Mouse (Mus musculus): ENCODE measurements around the gene Nkx2-2.

The Nkx2-2 gene

DNA sequence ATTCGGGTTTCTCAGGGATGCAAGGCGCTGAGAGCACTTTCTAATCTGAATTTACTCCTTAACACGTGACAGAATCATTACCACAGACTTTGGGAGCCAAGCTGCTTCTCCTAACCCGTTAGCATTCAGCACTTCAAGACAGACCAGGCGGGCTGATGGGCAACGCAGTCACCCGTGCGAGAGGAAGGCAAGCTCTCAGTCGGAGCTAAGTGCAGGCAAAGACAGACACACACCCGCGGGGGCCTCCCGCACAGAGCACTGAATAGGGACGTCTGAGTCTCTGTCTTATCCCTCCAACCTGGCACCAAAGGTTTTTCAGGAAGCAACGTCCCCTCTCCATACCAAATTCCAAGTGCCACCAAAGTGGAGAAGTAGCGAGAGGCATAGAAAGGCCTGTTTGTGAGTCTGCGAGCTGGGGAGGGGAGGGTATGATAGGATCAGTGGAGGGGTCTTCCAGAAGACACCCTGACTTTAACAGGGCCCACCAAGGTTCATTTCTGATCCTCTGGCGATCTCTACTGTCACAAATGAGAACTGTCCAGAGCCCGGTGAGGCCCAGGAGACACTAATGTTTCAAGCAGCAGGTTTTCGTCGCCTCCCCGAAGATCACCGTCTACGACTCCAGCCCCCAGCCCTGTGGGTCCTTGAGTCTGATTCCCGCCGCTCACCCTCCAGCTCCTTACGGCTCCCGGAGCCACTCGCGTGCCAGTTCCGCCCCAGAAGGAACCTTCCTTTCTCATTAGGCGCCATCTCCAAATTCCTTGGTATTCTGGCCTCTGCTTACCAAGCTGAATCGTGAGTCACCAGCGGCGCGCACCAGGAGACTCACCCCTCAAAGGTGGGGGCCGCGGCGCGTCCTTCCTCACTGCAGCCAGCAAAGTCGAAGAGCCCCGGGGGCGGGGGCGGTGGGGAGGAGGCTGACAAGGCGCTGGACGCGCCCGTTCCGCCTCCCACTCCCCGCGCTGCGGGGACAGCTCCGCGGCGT is at the start of gene Nkx2-2:
Nkx2-2 (minus strand) TSS at position 973 of the 985 bp plus-strand sequence.
- DNase-seq (ENCODE audit: low spot score): no peak

DNA sequence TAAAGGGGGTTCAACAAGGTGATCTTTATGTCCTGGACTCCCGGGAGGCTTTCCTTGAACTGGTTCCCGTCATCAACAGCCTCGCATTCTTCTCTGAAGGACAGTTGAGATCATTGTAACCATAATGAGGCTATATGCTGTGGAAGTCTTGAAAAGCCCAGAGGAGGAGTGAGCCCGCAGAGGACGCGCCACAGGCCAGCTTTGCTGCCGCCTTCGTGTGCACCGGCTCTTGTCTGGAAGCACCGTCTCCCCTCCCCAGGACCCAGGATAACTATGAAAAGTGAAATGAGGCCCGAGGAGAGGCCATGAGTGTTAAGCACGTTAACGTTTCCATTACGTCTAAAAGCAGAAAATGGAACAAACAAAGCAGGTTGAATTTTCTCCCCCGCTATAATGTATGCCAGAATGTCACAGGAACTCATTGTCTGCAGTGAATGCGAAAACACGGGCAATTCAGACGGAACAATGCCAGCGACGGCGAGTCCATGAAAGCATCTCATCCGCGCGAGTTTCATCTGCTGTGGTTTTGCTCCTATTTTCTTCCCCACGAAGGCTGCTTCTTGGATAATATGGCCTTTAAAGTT is 41.8 kb upstream of the Nkx2-2 start:
- no peak for DNase-seq (ENCODE audit: low spot score)

DNA sequence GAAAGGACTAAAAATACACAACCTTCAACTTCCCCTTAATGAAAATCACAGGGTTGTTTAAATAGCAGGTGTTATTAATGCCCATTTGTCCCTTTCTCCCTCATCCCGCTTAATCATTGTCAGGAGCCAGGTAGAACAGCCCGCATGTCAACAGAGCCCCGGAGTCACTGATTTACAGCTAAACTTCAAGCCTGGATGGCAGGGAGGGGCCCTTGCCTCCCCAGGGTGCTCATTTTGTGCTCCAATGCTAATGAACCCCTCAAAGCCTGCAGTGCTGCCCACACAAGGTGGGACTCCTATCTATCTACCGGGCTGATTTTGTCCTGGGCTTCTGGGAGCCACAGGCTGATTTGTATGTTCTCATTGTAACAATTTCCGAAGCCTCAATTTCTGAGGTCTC is 37.1 kb upstream of the Nkx2-2 start:
- DNase-seq (ENCODE audit: low spot score): no peak

DNA sequence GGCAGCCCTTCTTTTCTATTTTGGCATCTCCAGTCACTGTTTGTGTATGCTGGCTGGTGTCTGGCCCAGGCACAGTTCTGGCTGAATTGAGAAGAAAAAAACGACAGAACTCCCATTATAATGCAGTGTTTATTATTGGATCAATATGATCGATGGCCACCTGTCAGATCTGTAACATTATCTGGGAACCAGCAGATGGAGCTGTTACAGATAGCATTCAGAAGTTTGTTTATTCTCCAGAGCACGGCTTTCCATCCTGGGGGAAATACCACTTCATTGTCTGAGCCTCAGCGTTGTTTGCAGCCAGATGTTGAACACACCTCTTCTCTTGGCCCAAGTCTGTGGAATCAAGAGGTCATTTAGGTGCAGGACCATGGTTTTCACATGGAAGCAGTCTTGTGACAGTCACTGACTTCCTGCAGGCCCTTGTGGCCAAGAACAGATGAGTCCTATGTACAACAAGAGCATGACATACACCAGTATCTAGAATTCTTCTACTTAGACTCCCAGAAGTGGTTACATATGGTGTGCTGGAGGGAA is 11.1 kb upstream of the Nkx2-2 start:
- no peak for DNase-seq (ENCODE audit: low spot score)

DNA sequence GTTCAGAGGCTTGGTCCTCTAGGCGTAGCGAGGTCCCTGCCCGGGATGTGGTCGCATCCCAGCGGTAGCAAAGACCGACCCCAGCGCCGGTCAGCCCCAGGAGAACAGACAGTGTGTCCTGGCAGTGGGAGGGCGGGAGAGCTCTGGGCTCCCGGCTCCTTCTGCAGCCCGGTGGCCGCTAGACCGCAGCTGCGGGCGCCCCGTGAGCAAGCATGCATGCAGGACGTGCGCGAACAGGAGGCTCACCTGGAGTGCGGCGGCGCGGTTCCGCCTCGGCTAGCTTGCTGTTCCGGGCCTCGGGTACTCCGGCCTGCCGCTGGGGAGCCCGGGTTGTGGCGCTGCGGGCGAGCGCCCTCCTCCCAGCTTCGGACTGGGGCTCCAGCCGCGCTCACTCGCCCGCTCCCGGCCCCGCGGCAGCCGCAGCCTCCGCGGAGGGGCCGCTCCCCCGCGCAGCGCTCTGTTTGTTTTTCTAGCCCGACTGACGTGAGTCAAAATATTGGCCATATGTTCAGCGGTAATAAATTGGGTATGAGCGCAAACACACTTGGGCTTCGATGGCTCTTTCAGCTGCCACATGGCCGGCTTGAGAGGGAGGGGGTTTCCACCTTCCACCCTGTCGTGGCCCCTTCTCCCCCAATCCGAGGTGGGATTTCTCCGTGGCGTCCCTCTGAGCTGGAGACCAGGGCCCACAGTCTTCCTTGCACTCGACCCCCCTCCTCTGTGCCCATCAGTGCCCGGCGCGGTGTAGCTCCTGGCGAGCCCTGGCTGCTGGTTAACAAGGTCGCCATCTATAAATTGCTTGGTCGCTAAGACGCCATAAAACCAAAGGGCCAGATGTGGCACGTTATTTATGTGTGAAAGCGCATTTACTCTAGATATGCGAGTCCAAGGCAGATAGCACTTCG is 920 bp upstream of the Nkx2-2 start:
- DNase-seq (ENCODE audit: low spot score): no peak

DNA sequence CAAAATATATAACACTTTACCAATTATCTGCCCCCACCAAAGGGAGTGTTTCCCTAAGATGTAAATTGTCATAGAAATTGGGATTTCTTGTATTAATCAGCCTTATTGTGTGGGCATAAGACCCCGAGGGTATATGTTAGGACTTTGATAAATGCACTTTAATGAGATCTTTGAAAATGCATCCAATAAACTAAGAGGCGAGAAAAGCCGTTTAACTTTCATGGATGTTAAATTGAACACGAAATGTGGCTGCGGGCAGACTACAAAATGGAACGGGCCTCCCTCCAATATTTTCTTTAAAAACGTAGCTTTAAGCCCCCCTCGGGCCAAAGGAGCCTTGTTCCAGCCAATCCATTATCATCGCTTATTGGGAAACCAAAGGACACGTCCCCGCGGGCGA is 1.3 kb downstream of the Nkx2-2 start:
- no peak for DNase-seq (ENCODE audit: low spot score)

DNA sequence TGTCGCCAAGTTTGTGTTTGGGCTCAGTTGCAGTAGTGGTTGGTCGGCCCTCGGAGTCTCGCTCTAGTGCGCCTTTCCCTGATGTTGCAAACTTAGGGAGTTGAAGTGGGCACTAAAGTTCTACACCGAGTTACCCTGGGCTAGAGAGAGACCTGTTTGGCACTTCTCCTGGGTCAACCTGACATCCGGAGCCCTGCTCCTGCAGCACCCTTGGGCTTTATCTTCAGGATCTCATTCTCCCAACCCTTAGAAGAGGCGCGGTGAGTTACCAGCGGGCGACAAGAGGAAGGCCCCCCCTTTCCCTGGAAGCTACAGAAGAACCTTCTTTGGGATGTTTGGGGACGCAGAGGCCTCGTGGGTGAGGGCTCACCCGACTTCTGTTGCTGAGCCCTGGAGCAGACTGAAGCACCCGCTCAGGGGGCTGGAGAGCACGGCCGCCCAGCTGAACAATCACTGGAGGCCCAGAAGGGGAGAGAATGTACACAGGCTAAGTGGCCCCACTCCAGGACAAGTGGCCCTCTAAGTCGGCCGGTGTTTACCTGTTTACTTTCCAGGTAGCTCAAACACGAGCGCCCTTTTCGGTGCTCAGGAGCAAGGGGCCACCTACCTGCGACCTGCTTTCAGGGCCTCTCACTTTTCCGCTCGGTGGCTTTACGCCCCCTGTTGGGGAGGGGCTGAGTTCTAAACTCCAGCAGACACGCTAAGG is 3.6 kb downstream of the Nkx2-2 start:
- DNase-seq (ENCODE audit: low spot score): no peak

DNA sequence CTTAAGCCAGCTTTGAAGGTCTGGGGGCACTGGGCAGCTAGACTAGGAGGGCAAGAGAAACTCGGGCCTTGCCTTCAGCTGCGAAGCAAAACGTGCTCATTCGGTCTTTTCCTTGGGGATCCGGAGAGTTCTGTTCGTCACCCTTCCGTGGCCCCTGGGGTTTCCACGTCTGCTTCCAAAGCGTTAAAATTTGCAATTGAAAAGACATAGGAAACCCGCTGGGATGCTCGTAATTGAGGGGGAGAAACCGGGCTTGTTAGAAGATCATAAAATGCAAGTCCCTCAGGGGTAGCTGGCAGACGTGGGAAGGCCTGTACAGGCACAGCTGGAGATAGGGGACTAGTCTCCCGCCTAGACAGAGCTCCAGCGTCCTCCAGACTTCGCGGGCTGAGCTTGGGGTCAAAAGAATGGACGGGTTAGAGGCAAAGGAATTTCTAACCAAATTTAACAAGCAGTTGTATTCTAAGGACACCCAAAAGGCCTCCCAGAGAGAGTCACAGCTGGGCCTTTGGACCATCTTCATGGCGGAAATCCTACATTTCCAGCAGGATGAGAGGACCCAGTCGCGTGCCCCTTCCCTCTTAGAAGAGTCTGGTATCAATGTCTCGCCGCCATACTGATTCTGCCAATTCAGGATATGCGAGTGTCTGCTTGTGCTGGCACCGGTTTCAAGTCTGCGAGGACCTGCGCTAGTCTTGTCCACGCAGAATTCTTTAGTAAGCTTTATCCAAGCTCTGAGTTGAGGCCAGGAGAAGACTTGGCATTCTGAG is 4.3 kb downstream of the Nkx2-2 start:
- DNase-seq (ENCODE audit: low spot score): no peak

DNA sequence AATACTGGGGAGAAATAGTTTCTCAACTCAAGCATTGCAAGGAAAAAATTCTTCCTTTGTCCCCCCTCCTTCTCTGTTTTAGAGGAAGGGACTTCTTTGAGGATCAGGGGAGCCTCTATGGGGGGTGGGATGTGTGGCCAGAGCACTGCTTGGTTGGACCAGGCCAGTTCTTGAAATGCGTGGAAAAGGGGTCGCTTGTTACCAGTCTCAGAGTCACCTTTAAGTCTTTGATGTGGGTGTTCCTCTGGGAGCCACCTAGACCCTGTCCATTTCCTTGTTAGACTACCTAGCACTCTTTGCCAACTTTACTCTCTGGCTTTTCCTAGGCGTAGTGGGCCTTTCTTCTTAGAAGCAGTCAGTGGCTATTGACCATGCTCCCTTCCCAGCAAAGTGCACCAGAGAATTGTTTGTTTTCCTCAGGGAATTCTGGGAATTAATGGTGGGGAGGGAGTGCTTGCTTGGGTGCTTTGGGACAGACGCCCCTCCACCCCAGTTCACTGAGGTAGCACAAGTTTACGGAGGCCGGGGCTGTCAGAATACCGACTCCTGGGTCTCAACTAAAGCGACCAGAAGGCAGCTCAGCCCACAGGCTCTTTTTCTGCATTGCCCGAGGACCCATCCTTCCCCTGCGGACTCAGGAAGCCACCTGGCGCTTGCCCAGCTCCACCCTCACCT is 5.0 kb downstream of the Nkx2-2 start:
- DNase-seq (ENCODE audit: low spot score): no peak

DNA sequence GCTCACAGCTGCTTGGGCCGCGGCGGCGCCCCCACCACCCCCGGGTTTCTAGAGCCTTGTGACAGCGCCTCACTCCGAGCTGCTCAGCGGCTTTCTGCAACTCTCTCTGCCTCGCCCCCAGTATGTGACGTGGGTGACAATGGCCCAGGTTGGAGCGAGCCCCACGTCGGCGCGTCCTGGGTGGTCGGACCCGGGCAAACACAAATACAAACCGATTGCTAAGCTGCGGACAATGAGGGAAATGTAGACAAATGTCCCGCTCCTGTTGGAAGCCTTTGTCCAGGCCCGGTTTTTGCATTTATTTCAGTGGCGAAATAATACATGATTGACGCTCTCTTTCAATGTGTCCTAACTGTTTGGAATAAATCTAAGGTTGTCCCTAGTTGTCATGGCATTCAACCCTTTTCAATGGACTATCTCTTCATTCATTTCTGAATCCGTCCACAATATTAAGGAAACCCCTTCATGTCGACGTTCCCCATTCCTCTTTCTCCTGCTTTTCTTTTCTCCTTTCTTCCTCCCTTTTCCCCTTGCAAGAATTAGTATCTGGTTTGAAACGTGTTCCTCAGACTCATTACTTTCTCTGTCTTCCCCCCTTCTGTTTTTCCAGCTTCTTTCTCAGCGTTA is 5.9 kb downstream of the Nkx2-2 start:
- DNase-seq (ENCODE audit: low spot score): no peak

DNA sequence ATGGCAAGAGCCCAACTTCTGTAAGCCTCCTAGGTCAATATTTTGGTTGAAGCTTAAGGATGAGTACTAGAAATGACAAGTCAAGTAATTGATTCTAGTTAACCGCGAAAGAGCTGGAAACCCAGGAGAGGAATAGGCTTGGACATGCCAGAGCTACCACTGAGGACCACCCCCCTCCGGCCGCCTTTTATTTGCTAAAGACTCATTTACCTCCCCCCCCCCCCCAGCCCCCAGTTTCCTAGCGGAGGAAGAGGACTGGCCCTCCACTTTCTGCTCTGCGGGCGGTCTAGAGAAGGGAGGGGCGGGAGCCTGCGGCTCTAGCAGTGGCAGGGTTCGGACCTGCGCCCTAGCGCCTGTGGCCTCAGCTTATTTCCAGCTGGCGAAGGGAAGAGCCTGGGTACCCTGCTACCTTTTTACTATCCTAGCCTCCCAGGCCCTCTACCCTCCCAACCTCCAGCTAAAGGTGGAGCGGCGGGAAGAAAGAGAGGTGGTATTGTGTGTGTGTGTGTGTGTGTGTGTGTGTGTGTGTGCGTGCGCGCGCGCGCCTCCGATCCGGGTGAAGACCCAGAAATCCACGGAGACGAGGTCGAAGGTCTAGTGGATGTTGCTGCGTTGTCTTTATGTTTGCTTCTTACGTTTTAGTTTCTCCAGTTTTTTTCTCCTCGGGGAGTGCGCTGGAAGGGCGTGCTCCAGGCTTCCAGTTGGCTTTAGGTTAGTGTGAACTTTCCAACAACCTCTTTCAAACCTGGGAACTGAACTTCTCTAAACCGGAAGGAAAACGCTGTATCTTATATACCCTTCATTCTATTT is 6.8 kb downstream of the Nkx2-2 start:
- no peak for DNase-seq (ENCODE audit: low spot score)

DNA sequence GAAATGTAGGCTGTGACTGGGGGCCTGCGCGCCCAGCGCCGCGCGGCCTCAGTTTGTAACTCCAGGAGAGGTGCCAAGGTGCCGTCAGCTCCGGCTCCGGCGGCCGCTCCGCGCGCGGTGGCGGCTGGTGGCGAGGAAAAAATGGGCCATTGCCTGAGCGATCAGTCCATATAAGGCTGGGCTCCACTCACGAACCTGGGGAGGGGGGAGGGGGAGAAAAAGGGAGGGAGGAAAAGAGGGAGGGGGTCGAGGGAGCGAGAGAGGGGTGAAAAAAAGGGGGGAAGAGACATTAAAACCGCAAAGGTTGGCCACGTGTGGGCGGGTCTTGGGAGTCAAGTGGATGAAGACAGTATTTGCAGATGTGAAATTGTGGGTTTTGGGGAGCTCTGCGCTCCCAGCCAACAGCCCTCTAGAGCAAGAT is 7.8 kb downstream of the Nkx2-2 start:
- no peak for DNase-seq (ENCODE audit: low spot score)

DNA sequence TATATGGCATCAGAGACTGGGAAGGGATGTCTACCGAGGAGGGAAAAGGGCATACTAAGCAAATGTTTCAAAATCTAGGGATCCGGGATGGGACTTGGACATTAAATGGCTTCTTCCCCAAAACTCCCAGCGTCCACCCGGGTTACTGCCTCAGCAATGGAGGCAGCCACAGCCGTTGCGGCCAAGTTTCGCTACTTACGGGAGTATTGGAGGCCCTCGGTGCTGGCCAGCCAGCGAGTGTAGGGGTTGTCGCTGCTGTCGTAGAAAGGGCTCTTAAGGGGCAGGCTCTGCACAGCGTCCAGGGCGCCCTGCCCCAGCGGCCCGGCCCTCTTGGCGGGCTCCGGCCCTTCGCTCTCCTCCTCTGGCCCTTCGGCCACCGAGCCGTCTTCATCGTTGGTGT is 8.5 kb downstream of the Nkx2-2 start:
- DNase-seq (ENCODE audit: low spot score): no peak

DNA sequence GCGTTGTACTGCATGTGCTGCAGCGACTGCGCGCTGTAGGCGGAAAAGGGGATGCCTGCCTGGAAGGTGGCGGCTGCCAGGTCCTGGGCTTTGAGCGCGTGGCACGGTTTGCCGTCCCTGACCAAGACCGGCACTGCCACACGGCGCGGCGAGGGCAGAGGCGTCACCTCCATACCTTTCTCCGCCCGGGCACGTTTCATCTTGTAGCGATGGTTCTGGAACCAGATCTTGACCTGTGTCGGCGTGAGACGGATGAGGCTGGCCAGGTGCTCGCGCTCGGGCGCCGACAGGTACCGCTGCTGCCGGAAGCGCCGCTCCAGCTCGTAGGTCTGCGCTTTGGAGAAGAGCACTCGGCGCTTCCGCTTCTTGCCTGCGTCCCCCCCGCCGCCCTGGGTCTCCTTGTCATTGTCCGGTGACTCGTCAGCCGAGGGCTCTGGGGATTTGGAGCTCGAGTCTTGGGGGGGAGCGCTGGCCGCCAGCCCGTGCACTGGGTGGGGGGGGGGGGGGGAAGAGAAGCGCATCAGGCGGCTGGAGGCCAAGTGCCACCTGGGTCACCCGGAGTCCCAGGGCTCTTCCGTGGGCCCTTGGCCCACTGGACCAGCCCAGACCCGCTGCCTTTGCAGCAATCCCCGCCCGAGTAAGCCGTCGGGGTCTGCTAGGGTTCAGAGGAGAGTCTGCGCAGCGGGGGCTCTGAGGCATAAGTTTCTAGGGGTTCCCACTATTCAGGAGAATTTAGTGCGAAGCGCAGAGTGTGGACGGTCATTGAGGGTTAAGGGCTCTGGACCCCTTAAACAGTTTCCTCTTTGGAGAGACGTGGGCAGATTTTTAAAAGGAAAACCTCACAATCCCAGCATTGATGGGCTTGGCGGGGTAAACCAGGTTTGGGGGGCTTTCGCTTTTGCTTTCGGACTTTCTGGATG is 9.7 kb downstream of the Nkx2-2 start:
- DNase-seq (ENCODE audit: low spot score): no peak

DNA sequence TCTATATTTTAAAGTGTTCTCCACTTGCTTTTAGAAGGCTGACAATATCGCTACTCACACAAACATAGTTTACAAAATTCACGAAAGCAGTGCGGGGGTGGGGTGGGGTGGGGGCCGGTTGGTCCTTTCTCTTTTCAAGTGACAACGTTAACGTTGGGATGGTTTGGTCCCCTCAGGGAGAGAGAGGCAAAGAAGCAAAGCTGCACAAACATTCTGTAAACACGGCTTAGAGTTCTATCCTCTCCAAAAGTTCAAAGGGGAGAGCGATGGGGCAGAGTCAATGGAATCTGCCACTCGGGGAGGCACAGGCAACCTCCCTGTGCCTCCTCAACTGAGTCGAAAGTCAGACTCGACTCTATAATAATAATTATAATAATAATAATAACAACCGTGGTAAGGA is 10.5 kb downstream of the Nkx2-2 start:
- no peak for DNase-seq (ENCODE audit: low spot score)

DNA sequence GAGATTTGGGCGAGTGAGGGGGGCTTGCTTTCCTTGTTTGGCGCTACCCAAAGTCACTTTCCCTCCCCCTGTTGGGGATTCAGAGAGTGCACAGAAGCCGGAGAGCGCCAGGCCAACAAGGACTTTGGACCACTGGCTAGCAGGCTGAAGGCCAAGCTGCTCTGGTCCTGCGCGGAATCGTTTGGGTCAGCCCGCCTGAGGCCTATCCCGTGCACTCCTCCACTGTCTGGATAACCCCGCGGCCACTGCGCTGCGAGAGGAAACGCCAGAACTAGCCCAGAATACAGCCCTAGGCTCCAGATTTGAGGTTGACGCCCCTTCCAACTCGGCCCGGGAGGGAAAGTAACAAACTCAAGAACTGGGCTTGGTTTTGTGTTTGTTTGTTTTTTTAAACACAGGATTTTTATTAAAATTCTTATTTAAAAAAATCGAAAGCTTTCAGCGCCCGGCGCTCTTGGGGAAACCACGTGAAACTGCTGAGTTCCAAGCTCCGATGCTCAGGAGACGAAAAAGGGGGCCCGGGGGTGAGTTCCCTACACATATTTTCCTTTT is 11.3 kb downstream of the Nkx2-2 start:
- no peak for DNase-seq (ENCODE audit: low spot score)

DNA sequence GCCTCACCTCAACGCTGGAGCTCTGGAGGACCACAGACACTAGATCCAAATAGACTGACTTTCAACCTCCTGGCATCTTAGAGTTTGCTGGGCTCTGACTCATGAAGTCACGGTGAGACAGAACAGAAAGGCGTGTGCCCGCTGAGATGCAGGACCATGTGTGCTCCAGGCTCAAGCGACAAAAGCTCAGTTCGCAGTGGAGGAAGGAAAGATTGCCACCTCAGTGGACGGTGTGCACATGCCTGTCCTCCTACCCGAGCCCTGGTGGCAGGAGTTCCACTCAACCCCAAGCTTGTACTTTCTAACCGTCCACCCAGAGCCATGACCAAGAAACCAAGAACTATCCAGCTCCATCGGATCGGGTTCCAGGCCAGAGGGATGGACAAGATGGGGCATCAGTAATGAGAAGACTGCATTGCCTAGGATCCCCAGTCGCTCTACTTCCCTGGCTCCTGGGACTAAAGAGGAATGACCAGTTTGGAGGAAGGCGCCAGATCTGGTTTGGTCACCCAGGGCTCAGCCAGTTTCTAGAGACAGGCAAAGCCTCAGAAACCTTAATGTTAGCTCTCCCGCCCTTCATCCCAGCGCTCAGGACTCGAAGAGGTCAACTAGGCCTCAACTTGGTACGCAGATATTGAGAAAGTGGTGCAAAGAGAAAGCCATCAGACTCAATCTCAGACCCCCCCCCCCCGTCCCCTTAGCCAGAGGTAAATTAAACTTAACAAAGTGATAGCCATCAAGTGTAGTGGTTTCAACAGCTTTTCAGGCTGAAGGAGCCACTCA is 11.9 kb downstream of the Nkx2-2 start:
- no peak for DNase-seq (ENCODE audit: low spot score)
